Mouse (Mus musculus) brain, embryonic 14.5 days (tissue): Measurements from ENCODE around the gene Slc33a1. TPM values are rescaled to one million over a fixed set of nuclear protein-coding genes. Genes with fewer than 3 reads are reported as not detected.

Source experiments
- DNase-seq: peaks from one replicate; pipeline ENCODE4 v3.0.0-alpha.2; 2011; ENCODE audit warnings: low read depth
- CTCF ChIP-seq: fragments of 200-500 bp; IDR thresholded peaks from 2 replicates; pipeline ENCODE4 v1.5.1; 2012; ENCODE audit warnings: inconsistent platforms, mild to moderate bottlenecking, moderate library complexity, borderline replicate concordance; ENCODE audit not compliant: insufficient read depth, insufficient read length; ENCODE audit errors: extremely low read depth
- POLR2A ChIP-seq: fragments of 200-500 bp; IDR thresholded peaks from 2 replicates; pipeline ENCODE4 v1.6.1; 2012; ENCODE audit warnings: mild to moderate bottlenecking, inconsistent platforms, borderline replicate concordance; ENCODE audit not compliant: poor library complexity, insufficient read depth, insufficient read length, severe bottlenecking; ENCODE audit errors: extremely low read depth
- polyA plus RNA-seq: library from polyadenylated mRNA; depleted of rRNA; stranded (reverse); fragments of >200 nt; gene quantifications from 2 replicates; pipeline ENCODE4 v1.2.3, GENCODE M21; 2012; rRNA removed

Gene Slc33a1
- polyA plus RNA-seq, 1 experiment, result 12.9 TPM

DNA sequence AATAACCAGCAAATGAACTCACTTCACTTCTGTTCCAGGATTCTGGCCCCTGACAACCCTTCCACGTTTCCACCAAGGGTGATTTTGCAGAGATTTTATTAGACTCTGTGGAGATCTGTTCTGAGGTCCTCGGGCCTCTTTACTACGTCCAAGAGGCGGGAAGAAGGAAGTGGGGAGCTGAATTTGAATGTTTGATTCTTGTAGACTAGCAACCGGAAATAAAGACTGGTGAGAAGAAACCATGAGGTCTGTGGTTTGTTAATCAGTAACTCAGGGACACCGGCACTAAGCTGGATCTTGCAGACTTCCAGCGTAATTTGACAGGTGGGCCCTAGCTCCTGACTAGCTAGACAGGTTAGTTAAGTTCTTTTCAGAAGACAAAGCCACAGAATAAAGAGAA, 70.9 kb downstream of the Slc33a1 start:
- TF ChIP-seq CTCF (no peak), POLR2A (no peak)
- DNase-seq, result no peak

- DNase-seq, result no peak
- no peak for TF ChIP-seq CTCF
- TF ChIP-seq POLR2A, result no peak
Observed at GRCm38 (mm10) chr3:63892154-63892553, 72.4 kb downstream of the Slc33a1 start.

Other genes starting within 250 kb of the Slc33a1 start
- gene Plch1, start 65.3 kb downstream of the Slc33a1 start, polyA plus RNA-seq, result 17.2 and 20.9 TPM in 2 replicates
- 2.4 and 4.0 TPM in 2 replicates for gene E130311K13Rik, start 35.3 kb downstream of the Slc33a1 start, polyA plus RNA-seq
- gene Gmps, start 11.3 kb upstream of the Slc33a1 start, polyA plus RNA-seq, result 16.5 and 20.5 TPM in 2 replicates
- 0.49 and 0.52 TPM in 2 replicates for gene Vmn2r1, start 116.8 kb upstream of the Slc33a1 start, polyA plus RNA-seq
- gene Vmn2r2, start 177.2 kb upstream of the Slc33a1 start, polyA plus RNA-seq, result not detected in 2 replicates